Mouse (Mus musculus): ENCODE results near the gene Mmp2.
"Not testable (repeated sequence)": the region's sequence is repeated elsewhere in the genome, so short reads cannot be mapped to it uniquely, and the experiment has no call there.

DNA sequence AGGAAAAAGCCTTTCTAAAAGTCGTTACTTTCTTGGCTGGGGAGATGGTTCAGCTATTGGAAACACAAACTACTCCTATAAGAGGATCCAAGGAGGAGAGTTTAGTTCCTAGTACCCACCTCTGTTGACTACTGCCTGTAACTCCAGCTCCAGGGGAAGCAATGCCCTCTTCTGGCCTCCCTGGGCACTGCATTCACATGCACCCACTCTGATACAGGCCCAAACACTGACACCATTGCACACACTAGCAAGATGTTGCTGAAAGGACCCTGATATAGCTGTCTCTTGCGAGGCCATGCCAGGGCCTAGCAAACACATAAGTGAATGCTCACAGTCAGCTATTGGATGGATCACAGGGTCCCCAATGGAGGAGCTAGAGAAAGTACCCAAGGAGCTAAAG lies 35.1 kb upstream of the Mmp2 start:
- peak; percentile 17; the same call in 1 of the 2 replicates for TF ChIP-seq CTCF (IDR thresholded peaks at IDR 0.05)
- not testable (repeated sequence) for TF ChIP-seq EP300 (IDR thresholded peaks at IDR 0.05)
